Mouse (Mus musculus) mouse trophoblast stem cell (cell line): Measurements from ENCODE around the gene Atg9a.

Experiments used
- in situ Hi-C, 2 experiments: fragments of 300-500 bp; cut with MseI, MboI; formaldehyde crosslinking; loops; 2 replicates in 1 of 2; 3 replicates in 1 of 2; pipeline ENCODE4 v1.15.1; 2025

The Atg9a gene

DNA sequence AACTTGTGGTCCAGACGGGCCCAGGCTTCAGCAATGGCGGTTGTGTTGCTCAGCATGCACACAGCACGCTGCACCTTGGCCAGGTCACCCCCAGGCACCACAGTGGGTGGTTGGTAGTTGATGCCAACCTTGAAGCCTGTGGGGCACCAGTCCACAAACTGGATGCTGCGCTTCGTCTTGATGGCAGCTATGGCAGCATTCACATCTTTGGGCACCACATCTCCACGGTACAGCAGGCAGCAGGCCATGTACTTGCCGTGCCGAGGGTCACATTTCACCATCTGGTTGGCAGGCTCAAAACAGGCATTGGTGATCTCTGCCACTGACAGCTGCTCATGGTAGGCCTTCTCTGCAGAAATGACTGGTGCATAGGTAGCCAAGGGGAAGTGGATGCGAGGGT lies 23.8 kb upstream of the Atg9a start:
- in situ Hi-C loops = no loop called here

DNA sequence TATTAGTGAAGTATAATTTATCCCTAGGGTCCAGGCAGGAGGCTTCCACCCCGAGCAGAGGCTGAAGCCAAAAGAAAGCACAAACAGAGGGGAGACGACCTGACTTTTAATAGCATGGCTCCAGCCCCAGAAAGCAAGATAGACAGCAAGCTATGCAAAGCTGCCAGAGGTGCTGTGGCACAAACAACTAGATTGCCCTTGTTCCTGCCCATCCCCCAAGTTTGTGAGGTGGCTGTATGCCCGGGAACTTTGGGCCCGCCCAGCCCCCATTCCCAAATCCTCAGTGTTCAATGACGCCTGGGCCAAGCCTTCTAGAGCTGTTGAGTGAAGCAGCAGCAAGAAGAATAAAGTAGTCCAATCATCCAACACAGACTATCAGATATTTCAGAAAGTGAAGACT lies 22.9 kb upstream of the Atg9a start:
- in situ Hi-C loops = no loop called here

DNA sequence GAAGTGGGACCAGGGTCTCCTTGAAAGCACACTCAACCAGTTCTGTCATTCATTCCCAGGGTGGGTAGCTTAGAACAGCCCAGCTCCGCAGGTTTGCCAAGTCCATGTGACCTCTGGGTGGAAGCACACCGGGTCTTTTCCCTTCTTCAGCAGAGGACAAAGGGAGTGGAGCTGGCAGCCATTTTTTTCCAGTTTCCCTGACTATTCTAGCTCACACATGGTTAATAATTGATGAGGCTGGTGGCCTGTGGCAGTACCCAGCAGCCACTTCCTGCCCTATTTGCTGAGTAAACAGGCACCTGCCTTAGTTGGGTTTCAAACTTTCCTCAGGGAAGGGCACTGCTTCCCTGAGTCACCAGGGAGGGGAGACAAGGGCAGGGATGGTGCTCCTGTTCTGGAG lies 22.4 kb upstream of the Atg9a start:
- in situ Hi-C loops = no loop called here

DNA sequence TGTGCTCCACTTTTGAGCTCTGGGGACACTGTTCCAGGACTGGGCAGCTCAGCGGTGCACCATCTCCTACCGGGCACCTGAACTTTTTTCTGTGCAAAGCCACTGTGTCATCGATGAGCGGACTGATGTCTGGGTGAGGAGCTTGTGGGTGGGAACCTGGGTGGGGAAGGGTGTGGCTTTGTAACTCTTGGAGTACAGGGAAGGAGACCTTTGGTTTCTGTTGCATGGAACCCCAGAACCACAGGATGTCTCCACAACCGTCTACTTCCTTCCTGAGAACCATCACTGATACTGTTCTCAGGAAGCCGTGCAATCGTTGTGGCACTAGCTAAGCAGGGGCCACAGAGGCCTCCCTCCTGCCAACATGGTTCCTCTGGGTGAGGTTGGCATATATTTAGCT lies 21.1 kb upstream of the Atg9a start:
- in situ Hi-C loops = no loop called here

DNA sequence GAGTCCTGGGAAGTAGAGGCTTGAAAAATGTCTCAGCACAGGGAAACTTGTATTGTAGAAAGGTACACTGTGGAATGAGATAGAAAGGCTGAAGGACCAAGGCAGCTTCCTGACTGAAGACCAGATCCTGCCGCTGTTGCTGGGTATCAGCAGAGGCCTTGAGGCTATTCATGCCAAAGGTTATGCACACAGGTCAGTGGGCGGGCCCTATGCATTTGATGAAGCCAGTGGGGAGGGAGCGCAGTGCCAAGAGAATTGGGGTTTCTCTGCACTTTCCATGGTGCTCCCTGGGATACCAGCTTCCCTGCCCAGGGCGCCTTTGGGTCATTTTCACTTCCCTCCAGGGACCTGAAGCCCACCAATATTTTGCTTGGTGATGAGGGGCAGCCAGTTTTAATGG lies 20.5 kb upstream of the Atg9a start:
- in situ Hi-C loops = no loop called here

DNA sequence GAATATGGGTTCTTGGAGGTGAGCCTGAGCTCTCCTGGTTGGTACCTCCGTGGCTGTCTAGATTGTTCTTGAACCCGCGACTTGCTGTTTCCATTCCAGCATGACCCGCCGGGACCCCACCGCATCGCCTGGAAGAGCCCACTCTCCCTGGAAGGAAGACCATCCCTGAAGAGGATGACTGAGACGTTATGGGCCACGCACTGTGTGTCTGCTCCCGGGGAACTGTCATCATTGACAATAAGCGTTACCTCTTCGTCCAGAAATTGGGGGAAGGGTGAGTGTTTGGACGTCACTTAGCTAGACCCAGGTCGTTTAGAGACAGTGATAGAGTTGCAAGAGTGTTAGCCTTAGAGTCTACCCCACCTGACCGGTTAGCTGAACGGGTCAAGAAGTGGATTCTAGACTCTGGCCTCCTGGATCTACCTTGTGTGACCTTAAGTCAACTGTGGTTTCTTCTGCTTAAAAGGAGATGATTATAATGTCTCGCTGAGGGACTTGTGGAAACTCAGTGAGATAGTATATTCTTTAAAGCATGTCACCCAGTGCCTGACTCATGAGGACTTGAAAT lies 19.2 kb upstream of the Atg9a start:
- in situ Hi-C loops = no loop called here

DNA sequence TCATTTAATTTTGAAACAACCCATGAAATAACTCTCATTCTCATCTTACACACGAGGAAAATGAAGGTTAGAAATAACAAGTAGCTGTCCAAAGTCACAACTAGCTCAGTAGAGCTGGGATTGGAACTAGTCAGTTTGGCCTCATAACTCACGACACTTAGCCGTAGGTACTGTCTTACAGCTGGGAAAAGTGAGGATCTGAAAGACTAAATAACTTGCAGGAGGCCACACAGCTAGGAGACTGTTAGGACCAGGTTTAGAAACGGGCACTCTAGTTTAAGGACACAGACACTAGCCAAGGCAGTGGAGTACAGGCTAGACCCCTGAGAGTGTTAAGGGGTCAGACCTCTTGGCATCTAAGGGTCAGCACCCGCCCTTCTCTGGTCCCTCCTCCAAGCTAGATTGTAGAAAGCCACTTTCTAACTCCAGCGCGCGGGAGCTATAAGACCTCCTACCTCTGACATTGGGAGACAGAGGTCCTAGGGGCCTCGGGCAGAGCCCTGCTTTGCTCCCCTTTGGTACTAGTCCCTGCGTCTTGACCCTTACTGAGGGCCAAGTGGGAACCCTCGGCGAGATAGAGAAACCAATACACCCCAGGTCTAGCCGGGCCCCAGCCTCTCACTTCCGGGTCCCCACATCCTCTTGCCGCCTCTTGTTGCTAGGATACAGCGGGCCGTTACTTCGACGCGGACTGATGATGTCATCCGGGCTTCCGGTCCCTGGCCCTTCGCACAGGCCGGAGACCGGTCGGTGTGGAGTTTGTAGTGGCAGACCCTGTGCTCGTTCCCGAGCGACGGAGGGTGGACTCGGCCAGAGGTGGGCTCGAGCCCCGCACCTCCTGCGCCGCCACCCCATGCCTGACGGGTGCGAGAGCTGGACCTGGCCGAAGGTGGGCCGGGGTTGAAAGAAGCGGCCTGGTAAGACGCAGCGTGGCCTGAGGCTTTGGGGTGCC lies 18.4 kb upstream of the Atg9a start, which contains the start of the genes Glb1l and Stk16:
TSS of gene Glb1l (minus strand) at position 678 of the 952 bp plus-strand sequence.
TSS of gene Stk16 (plus strand) at position 703 of the 952 bp plus-strand sequence.
- in situ Hi-C loops = no loop called here

DNA sequence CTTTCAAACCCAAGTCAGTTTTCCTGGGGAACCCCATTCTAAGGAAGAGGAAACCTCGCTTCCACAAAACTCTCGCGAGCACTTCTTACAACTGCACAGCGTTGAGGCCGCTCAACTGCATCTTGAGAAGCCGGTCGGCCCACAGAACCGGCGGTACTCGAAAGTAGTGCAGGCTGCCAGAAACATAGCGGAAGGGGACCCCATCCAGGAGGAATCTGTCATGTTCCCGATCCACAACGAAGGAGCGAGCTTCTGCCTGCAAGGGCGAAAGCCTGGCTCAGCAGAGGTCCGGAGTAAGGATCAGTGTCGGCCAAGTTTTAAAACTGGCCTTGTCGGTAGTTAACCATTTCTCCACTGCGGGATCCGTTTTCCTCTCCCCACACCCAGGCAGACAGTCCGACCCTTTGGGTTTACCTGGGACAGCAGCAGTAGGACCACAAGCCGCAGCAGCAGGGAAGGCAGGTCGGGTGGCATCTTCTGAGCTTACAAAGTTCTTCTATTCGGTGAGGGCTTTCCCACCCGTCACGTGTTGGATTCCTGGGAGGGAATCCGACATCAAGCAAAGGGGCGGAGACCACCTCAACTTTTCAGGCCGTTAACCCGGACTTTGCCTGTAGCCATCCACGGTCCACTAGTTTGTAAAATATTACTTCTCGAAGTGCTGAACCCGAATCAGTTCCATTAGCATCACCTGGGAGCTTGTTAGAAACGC lies 17.1 kb upstream of the Atg9a start:
- in situ Hi-C loops = no loop called here

DNA sequence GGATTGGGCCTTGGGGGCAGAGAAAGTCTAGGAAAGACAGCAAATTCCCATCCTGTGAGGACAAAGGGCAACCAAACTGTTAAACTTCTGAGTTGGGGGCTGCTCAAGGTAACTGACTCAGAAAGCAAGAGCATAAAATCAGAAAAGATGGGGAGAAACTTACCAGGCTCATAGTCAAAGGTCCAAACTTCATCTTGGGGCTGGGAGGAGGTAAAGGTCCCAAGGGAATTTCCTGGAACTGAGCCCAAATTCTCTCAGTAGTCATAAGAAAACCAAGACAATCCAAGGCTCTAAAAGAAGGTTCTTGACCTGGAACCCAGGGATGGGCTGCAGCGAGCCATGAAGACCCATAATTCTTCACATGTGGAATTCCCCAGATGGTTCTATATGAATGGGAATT lies 9.2 kb upstream of the Atg9a start:
- in situ Hi-C loops = no loop called here

DNA sequence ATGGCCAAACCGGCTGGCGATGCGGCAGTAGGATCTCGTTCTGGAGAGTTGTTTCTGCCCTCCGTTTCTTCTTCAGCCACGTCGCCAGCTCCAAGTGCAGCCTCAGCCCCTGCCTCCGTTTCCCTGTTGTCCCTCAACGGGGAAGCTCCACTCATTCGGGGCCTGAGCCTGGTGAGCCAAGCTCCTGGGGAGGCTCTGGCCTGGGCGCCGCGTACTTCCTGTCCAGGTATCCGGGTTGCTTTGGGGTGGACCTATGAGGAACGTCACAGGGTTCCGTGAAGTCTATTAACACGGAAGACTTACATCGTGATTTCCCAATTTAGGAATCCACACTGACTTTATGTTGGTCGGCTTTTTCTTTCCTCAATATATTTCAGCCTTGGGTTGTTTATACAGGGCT lies 456 bp upstream of the Atg9a start:
- in situ Hi-C loops = no loop called here

DNA sequence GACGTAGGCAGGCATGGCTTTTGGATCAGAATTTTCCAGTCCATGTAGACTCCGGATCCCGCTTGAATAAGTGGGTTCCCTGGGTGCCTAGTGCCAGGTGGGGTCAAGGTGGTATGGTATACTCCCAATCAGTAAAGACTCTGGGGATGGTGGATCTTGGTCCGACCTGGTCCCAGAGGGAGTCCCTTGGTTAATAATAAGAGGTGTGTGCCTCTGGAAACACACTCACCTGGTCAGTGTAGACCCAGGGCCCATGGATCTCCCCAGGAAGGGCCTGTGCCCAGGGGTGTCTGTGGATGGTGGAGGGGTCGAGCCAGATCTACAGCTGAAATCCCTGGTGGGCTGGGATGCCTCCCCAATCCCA lies 756 bp downstream of the Atg9a start:
- in situ Hi-C loops = no loop called here

DNA sequence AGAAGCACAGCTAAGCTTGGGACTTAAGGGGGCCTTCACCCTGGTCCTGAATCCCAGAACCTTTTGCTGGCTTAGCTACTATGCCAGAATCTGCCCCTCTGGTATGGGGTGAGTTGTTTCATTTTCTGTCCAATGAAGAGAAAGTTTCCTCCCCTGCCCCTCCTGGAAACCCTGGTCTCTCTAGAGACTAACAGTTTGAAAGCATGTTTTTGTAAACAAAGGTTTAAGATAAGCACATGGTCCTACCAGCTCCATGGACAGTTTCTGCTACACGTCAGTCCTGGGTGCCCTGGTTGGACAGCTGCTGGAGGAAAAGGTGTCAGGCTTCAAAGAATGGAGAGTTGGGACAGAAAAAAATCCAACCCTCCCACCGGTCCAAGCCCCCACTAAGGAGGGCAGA lies 1.4 kb downstream of the Atg9a start:
- in situ Hi-C loops = no loop called here

DNA sequence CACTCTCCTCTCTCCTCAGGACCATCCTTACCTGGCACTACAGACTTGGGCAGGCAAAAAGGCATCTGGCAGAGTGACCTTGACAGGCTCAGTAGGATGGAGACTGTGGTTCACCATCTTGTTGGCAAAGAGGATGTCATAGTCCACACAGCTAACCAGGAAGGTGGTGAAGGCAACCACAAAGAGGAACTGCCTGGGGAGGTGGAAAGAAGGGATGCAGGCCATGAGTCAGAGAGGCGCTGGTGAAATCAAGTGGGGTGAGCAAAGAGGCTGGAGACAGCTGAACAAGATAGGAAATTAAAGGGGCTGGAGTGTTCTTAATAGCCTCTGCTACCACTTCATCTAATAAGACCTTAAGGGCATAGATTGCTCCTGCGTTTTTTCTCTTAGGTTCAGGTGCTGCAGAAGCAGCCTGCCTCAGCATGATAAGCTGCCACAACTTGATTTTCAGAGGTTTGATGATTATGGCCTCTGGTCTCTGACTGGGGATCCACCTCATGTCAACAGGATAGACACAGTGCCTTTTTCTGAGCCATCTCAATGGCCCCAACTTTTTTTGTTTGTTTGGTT lies 4.0 kb downstream of the Atg9a start:
- in situ Hi-C loops = no loop called here

DNA sequence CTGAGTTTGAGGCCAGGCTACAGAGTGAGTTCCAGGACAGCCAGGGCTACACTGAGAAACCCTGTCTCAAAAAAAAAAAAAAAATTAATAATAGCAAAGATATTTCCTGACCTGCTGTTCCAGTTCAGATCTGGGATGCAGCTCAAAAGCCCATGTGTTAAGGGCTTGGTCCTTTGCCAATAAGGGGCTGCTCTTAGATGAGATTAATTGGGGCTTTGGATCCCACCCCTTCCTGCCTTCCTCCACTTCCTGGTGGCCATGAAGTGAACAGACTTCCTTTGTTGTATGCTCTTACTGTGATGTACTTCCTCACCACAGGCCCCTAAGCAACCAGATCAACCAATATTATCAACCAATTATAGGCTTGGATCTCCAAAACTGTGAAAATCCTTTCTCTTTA lies 4.9 kb downstream of the Atg9a start:
- in situ Hi-C loops = no loop called here

DNA sequence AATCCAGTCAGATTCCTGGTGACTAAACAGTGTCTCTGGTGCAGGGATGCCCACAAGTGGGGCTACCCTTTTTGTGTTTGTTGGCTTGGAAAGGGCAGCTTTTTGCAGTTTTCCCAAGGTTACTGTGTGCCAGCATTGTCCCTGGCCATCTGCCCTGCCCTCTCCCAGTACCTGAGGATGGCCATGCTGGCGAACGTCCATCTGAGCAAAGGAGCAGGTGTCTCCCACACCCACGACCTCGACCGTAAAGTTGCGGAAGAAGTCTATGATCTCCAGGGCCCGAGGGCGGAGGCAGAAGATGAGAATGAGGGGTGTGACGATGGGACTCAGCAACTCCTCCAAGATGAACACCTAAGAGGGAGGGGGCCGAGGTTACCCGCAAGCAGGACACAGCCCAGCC lies 6.5 kb downstream of the Atg9a start:
- in situ Hi-C loops = no loop called here

DNA sequence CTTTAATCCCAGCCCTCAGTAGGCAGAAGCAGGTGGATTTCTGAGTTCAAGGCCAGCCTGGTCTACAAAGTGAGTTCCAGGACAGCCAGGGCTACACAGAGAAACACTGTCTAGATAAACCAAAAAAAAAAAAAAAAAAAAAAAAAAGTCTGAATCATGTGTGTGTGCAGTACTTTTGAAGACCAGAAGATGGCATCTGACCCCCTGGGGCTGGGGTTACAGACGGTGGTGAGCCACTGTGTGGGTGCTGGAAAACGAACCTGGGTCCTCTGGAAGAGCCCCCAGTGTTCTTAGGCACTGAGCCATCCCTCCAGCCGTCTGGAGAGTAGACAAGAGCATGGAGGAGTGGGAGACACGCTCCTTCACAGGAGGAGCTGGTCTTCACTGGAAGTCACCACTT lies 9.8 kb downstream of the Atg9a start:
- in situ Hi-C loops = no loop called here

DNA sequence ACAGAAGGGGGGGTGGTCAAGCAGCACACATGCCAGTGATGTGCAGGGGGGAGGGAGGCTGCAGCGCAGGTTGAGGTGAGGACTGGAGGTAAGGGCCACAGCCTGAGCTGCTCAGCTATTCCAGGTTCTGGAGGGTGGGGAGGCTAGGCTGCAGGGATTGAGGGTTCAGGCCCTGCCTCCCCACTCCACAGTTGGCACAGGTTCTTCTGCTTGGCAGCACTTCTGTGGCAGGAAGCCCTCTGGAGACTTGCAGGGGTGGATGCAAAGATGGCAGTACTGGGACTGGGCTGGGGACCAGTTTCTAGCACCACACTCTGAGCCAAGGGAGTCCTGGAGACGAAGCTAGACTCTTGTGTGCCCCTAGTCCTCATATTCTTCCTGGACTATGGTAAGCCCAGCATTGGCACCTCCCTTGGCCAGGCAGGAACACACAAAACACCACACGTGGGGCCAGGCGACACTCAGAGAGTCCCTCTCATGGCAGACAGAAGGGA lies 10.6 kb downstream of the Atg9a start:
- in situ Hi-C loops = no loop called here

DNA sequence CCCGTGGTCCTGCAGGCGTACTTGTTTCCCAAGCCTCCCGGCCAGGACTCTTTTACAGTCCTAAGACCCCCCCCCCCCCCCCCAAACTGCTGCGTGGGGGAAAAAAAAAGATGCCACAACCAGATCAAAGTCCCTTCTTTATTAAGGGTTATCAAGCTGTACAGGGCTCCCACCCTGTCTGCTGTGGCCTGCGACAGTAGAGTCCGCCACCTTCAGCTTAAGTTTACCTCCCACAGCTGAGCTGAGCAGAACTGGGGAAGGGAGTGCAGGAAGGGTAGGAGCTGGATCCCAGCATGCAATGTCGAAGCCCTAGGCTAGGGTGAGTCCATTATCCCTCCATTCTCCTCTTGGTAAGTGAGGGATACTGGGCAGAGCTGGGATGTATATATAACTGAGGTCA lies 11.3 kb downstream of the Atg9a start:
- in situ Hi-C loops = no loop called here

DNA sequence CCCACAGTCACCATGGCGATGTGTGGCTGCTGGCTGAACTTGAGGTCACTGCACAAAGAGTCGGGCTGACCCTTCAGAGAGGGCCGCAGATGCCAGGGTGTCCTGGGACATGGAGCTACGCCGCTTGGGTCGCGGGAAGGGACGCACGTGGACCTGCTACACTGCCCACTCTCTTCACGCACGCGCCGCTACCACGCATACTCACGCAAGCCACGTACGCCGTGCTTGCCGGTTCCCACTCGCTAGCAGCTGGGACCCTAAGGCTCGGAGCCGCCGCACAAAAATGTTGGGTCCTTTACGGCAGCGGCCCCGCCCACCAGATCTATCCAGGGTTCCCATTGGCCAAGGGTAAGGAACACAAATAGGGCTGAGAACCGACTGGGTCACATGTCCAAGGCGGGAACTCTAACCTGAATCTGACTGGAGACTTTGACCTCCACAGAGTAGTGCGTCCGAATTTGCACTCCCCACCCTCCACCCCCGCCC lies 11.8 kb downstream of the Atg9a start, which contains the start of gene Abcb6:
TSS of gene Abcb6 (minus strand) at position 288 of the 486 bp plus-strand sequence.
- in situ Hi-C loops = no loop called here

DNA sequence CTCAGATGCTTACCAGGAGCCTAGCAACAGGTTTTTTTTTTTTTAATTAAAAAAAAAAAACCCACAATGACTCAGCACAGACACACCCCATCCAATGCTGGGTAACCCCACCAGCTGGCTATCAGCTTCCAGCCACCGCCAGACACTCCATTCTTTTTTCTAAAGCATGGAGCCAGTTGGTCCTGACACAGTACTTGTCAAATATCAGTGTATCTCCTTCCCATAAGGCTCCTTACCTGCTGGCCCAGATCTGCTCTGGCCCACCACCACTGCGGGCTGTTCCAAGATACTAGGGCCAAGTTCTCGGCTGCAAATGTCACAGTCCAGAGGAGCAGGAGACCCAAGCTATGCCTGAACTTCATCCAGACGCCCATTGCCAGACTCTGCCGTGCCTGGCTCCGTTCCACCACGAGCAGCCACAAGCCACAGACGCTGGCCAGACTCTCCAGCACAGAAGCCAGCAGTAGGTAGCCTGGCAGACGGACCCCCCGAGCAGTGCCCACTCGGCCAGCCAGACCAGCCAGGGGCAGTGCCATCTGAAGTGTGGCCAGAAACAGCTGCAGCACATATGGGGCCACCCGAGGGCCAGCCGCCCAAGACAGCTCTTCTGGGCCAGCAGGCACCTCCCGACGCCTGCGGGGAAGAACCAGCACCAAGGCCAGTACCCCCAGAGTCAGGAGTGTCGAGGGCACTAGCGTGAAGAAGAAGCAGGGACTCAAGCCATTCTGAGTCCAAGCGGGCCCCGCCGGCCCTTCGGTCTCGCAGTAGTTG lies 12.5 kb downstream of the Atg9a start:
- in situ Hi-C loops = no loop called here
